28 mouse cellular contexts compared by ENCODE assay signal in the genomic region with DNA sequence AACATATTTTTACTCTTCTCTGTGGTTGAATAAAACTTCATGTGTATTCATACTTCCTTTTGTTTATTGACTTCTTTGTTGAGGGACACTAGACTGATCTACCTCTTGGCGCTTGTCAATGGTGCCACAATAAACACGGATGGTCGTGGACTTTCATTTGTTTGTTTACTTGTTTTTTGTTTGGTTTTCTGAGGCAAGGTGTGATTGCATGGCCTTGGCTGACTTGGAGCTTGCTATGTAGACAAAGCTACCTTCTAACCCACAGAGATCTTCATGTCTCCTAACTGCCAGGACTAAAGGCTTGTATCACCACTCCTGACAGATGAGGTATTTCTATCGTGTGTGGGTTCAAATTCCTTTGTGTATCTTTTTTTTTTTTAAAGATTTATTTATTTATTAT.
"Had no signal": no experiment of that assay in that cellular context is flagged by ENCODE, and none has a peak within 500 bp of the region (broad histone marks: within the 10 kb centered on the region; RNA-seq: fewer than 3 reads in every experiment).

No protein-coding gene starts in this region.

- H3K4me1 ChIP-seq: limb, embryonic 10.5 days; megakaryocyte, embryonic 14.5 days; neural tube, embryonic 12.5 days had no signal

- H3K9ac ChIP-seq: limb, embryonic 12.5 days; limb, embryonic 13.5 days; limb, embryonic 15.5 days; liver, embryonic 12.5 days; liver, embryonic 13.5 days; liver, embryonic 14.5 days; liver, embryonic 15.5 days; liver, postnatal 0 days; lung, embryonic 14.5 days; lung, embryonic 15.5 days; midbrain, embryonic 12.5 days; midbrain, embryonic 13.5 days; midbrain, embryonic 15.5 days; neural tube, embryonic 12.5 days had no signal

- DNase-seq: left cerebral cortex, postnatal 4 days; liver, embryonic 13.5 days; liver, postnatal 0 days; lung, adult 18-20 months; lung, adult 2 months; lung, postnatal 10 days; lung, postnatal 14 days; lung, postnatal 36 days; lung, postnatal 4 days; midbrain, embryonic 14.5 days had no signal

- H3K27me3 ChIP-seq: limb, embryonic 12.5 days; limb, embryonic 13.5 days; limb, embryonic 15.5 days; liver, embryonic 12.5 days; liver, embryonic 13.5 days; liver, embryonic 15.5 days; lung, embryonic 15.5 days; megakaryocyte, embryonic 14.5 days; midbrain, embryonic 12.5 days; midbrain, embryonic 13.5 days; midbrain, embryonic 15.5 days; neural tube, embryonic 12.5 days had no signal

- H3K27ac ChIP-seq: left cerebral cortex, adult 2 months; limb, embryonic 10.5 days; limb, embryonic 12.5 days; limb, embryonic 13.5 days; limb, embryonic 15.5 days; liver, embryonic 12.5 days; liver, embryonic 13.5 days; liver, embryonic 14.5 days; liver, embryonic 15.5 days; lung, embryonic 15.5 days; macrophage; midbrain, embryonic 10.5 days; midbrain, embryonic 12.5 days; midbrain, embryonic 13.5 days; midbrain, embryonic 15.5 days; neural tube, embryonic 12.5 days had no signal

- H3K4me3 ChIP-seq: left cerebral cortex, adult 2 months; limb, embryonic 10.5 days; limb, embryonic 12.5 days; limb, embryonic 13.5 days; limb, embryonic 15.5 days; liver, embryonic 12.5 days; liver, embryonic 13.5 days; liver, embryonic 15.5 days; lung, embryonic 15.5 days; megakaryocyte, embryonic 14.5 days; midbrain, embryonic 10.5 days; midbrain, embryonic 12.5 days; midbrain, embryonic 13.5 days; midbrain, embryonic 15.5 days; myocyte; neural tube, embryonic 12.5 days had no signal

- H3K36me3 ChIP-seq: liver, embryonic 13.5 days; liver, embryonic 15.5 days; lung, embryonic 15.5 days; midbrain, embryonic 12.5 days; midbrain, embryonic 15.5 days had no signal
